Mouse (Mus musculus): ENCODE measurements around the gene C1qtnf4.

DNA sequence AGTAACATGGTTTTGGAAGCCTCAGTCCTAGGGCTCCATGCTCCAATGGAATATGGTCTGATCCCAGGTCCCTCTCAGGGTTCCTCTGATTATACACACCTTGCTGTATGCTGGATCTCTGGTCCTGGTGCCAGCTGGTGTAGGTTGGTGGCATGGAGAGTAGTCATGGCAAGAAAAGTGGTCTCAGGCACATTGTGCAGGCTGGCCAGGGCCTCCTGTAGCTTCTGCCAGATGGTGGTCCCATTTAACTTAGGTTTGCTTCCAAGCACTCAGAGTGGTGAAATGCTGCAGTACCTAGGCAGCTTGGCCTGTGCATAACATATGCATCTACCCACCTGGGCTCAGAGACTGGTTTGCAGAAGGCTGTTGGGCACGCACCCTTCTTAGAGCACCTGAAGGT lies 35.3 kb upstream of the C1qtnf4 start:
- no peak for TF ChIP-seq CTCF (conservative IDR thresholded peaks at IDR 0.05; ENCODE audit: low read length)
- TF ChIP-seq NANOG (IDR thresholded peaks at IDR 0.05; ENCODE audit: borderline replicate concordance, low read length): no peak

All from E14TG2a.4 (cell line).